Mouse (Mus musculus) MEL (cell line): ENCODE results near the gene Lhpp. TPM values are rescaled to one million over a fixed set of nuclear protein-coding genes. Genes with fewer than 3 reads are reported as not detected.
"Not testable (repeated sequence)": the region's sequence is repeated elsewhere in the genome, so short reads cannot be mapped to it uniquely, and the experiment has no call there.

ENCODE experiments used
- DNase-seq: peaks from one replicate; pipeline ENCODE4 v3.0.0; 2011; ENCODE audit warnings: low read depth, low spot score
- H3K27ac ChIP-seq: 2 replicates; pipeline ENCODE4 v1.5.1; 2012; ENCODE audit warnings: low read depth, mild to moderate bottlenecking, control low read depth, low read length, moderate library complexity; ENCODE audit not compliant: control insufficient read depth
- H3K27me3 ChIP-seq, 2 experiments: fragments of 150-350 bp in 1 of 2; sonication (generic) in 1 of 2; 2 replicates each; pipeline ENCODE4 v1.6.1; 2012; ENCODE audit warnings: low read length in 2 of 2, mild to moderate bottlenecking in 2 of 2, improper control_type of control experiment in 1 of 2, moderate library complexity in 1 of 2; ENCODE audit not compliant: insufficient read depth in 2 of 2, control insufficient read depth in 1 of 2
- H3K36me3 ChIP-seq, 2 experiments: 2 replicates each; pipeline ENCODE4 v1.6.1; 2012 to 2014; ENCODE audit warnings: low read length in 2 of 2, improper control_type of control experiment in 1 of 2, inconsistent platforms in 1 of 2, mild to moderate bottlenecking in 1 of 2; ENCODE audit not compliant: insufficient read depth in 2 of 2, control insufficient read depth in 1 of 2
- H3K4me1 ChIP-seq, 2 experiments: fragments of 150-350 bp in 1 of 2; sonication (generic) in 1 of 2; 2 replicates each; pipeline ENCODE4 v1.6.1; 2012; ENCODE audit warnings: low read length in 2 of 2, improper control_type of control experiment in 1 of 2, mild to moderate bottlenecking in 1 of 2; ENCODE audit not compliant: insufficient read depth in 2 of 2, control insufficient read depth in 1 of 2
- H3K4me3 ChIP-seq, 2 experiments: fragments of 150-350 bp in 1 of 2; sonication (generic) in 1 of 2; 2 replicates each; pipeline ENCODE4 v1.5.1; 2012; ENCODE audit warnings: low read depth in 2 of 2, low read length in 2 of 2, mild to moderate bottlenecking in 2 of 2, moderate library complexity in 2 of 2, control low read depth in 1 of 2, improper control_type of control experiment in 1 of 2; ENCODE audit not compliant: control insufficient read depth in 1 of 2, insufficient read depth in 1 of 2
- H3K79me2 ChIP-seq: 2 replicates; pipeline ENCODE4 v1.6.1; 2012; ENCODE audit warnings: mild to moderate bottlenecking, low read length, moderate library complexity; ENCODE audit not compliant: control insufficient read depth, poor library complexity, insufficient read depth
- H3K9ac ChIP-seq: 2 replicates; pipeline ENCODE4 v1.6.1; 2012; ENCODE audit warnings: low read depth, mild to moderate bottlenecking, control low read depth, low read length, moderate library complexity; ENCODE audit not compliant: control insufficient read depth, poor library complexity, severe bottlenecking
- H3K9me3 ChIP-seq: fragments of 150-350 bp; sonication (generic); replicated peaks from 2 replicates; pipeline ENCODE4 v1.6.1; 2012; ENCODE audit warnings: mild to moderate bottlenecking, low read length, improper control_type of control experiment, moderate library complexity; ENCODE audit not compliant: insufficient read depth
- CHD1 ChIP-seq: IDR thresholded peaks from 2 replicates; pipeline ENCODE4 v1.6.1; 2012; ENCODE audit warnings: low read depth, mild to moderate bottlenecking, inconsistent platforms, low read length, improper control_type of control experiment
- CTCF ChIP-seq, 3 experiments: IDR thresholded peaks in 2 of 3; conservative IDR thresholded peaks in 1 of 3; 2 replicates each; pipeline ENCODE4 v1.5.1; 2011 to 2012; ENCODE audit warnings: low read length in 3 of 3, low read depth in 2 of 3, mild to moderate bottlenecking in 2 of 3, improper control_type of control experiment in 1 of 3, inconsistent platforms in 1 of 3, mixed read lengths in 1 of 3, moderate library complexity in 1 of 3; ENCODE audit not compliant: control insufficient read depth in 1 of 3, insufficient read depth in 1 of 3, poor library complexity in 1 of 3, severe bottlenecking in 1 of 3
- E2F4 ChIP-seq: IDR thresholded peaks from 2 replicates; pipeline ENCODE4 v1.6.1; 2011; ENCODE audit warnings: low read depth, low read length, improper control_type of control experiment, borderline replicate concordance
- ELF1 ChIP-seq: IDR thresholded peaks from 2 replicates; pipeline ENCODE4 v1.6.1; 2014; ENCODE audit warnings: low read depth, mild to moderate bottlenecking, inconsistent platforms, low read length, improper control_type of control experiment, moderate library complexity
- ETS1 ChIP-seq: IDR thresholded peaks from 2 replicates; pipeline ENCODE4 v1.6.1; 2012; ENCODE audit warnings: low read depth, mild to moderate bottlenecking, inconsistent platforms, low read length, improper control_type of control experiment, moderate library complexity
- GABPA ChIP-seq: IDR thresholded peaks from 2 replicates; pipeline ENCODE4 v1.6.1; 2012; ENCODE audit warnings: low read depth, mild to moderate bottlenecking, inconsistent platforms, low read length, improper control_type of control experiment, moderate library complexity
- HCFC1 ChIP-seq: IDR thresholded peaks from 2 replicates; pipeline ENCODE4 v1.6.1; 2012; ENCODE audit warnings: low read depth, mild to moderate bottlenecking, inconsistent platforms, low read length, improper control_type of control experiment, moderate library complexity
- MAFK ChIP-seq: IDR thresholded peaks from 2 replicates; pipeline ENCODE4 v1.6.1; 2011; ENCODE audit warnings: low read depth, mild to moderate bottlenecking, low read length, improper control_type of control experiment, borderline replicate concordance
- MAZ ChIP-seq: IDR thresholded peaks from 2 replicates; pipeline ENCODE4 v1.6.1; 2012; ENCODE audit warnings: low read depth, mild to moderate bottlenecking, inconsistent platforms, low read length, improper control_type of control experiment
- MEF2A ChIP-seq: IDR thresholded peaks from 2 replicates; pipeline ENCODE4 v1.6.1; 2014; ENCODE audit warnings: low read depth, mild to moderate bottlenecking, inconsistent platforms, low read length, improper control_type of control experiment; ENCODE audit not compliant: poor library complexity, insufficient replicate concordance, severe bottlenecking; ENCODE audit errors: extremely low read depth
- MYC ChIP-seq: IDR thresholded peaks from 2 replicates; pipeline ENCODE4 v1.6.1; 2011; ENCODE audit warnings: low read depth, mild to moderate bottlenecking, low read length, improper control_type of control experiment, moderate library complexity
- NRF1 ChIP-seq: IDR thresholded peaks from 2 replicates; pipeline ENCODE4 v1.6.1; 2014; ENCODE audit warnings: low read depth, mild to moderate bottlenecking, inconsistent platforms, low read length, improper control_type of control experiment, moderate library complexity; ENCODE audit not compliant: poor library complexity, insufficient read depth, severe bottlenecking
- POLR2AphosphoS2 ChIP-seq: IDR thresholded peaks from 2 replicates; pipeline ENCODE4 v1.6.1; 2011; ENCODE audit warnings: low read length, improper control_type of control experiment
- RAD21 ChIP-seq: IDR thresholded peaks from 2 replicates; pipeline ENCODE4 v1.6.1; 2011; ENCODE audit warnings: mild to moderate bottlenecking, low read depth, low read length, improper control_type of control experiment
- RCOR1 ChIP-seq: IDR thresholded peaks from 2 replicates; pipeline ENCODE4 v1.6.1; 2012; ENCODE audit warnings: low read depth, mild to moderate bottlenecking, inconsistent platforms, low read length, improper control_type of control experiment
- SIN3A ChIP-seq: IDR thresholded peaks from 2 replicates; pipeline ENCODE4 v1.6.1; 2012; ENCODE audit warnings: low read length, improper control_type of control experiment, inconsistent platforms
- SMC3 ChIP-seq: IDR thresholded peaks from 2 replicates; pipeline ENCODE4 v1.6.1; 2011; ENCODE audit warnings: low read depth, low read length, improper control_type of control experiment
- TAL1 ChIP-seq: IDR thresholded peaks from 2 replicates; pipeline ENCODE4 v1.6.1; 2012; ENCODE audit warnings: mild to moderate bottlenecking, inconsistent platforms, low read length, moderate library complexity, mixed read lengths
- TBP ChIP-seq: IDR thresholded peaks from 2 replicates; pipeline ENCODE4 v1.8.0; 2011; ENCODE audit warnings: low read depth, low read length, improper control_type of control experiment
- TCF12 ChIP-seq: IDR thresholded peaks from 2 replicates; pipeline ENCODE4 v1.6.1; 2014; ENCODE audit warnings: low read depth, mild to moderate bottlenecking, inconsistent platforms, low read length, improper control_type of control experiment, moderate library complexity
- USF1 ChIP-seq: IDR thresholded peaks from 2 replicates; pipeline ENCODE4 v1.6.1; 2014; ENCODE audit warnings: low read depth, mild to moderate bottlenecking, inconsistent platforms, low read length, improper control_type of control experiment, moderate library complexity
- USF2 ChIP-seq, 2 experiments: IDR thresholded peaks; 2 replicates each; pipeline ENCODE4 v1.6.1; 2011 to 2012; ENCODE audit warnings: improper control_type of control experiment in 2 of 2, low read length in 2 of 2, borderline replicate concordance in 1 of 2, inconsistent platforms in 1 of 2, low read depth in 1 of 2, mild to moderate bottlenecking in 1 of 2; ENCODE audit not compliant: insufficient read depth in 1 of 2
- polyA plus RNA-seq, 2 experiments: library from polyadenylated mRNA; stranded (reverse) in 1 of 2; unstranded in 1 of 2; fragments of >175 nt in 1 of 2; fragments of >200 nt in 1 of 2; gene quantifications; 2 replicates each; pipeline versions ENCODE4 v1.2.1 to v1.2.4; 2012; ENCODE audit warnings: low replicate concordance in 2 of 2, low read depth in 1 of 2; ENCODE audit not compliant: insufficient read length in 2 of 2, insufficient read depth in 1 of 2, missing spikeins in 1 of 2
- total RNA-seq: library from RNA; depleted of rRNA; stranded (reverse); fragments of 300-350 nt; gene quantifications from 2 replicates; pipeline ENCODE4 v1.2.3, GENCODE M21; 2012

Lhpp gene
- total and polyA plus RNA-seq, 3 experiments, result 31.0 to 39.3 TPM; not detected in 1

DNA sequence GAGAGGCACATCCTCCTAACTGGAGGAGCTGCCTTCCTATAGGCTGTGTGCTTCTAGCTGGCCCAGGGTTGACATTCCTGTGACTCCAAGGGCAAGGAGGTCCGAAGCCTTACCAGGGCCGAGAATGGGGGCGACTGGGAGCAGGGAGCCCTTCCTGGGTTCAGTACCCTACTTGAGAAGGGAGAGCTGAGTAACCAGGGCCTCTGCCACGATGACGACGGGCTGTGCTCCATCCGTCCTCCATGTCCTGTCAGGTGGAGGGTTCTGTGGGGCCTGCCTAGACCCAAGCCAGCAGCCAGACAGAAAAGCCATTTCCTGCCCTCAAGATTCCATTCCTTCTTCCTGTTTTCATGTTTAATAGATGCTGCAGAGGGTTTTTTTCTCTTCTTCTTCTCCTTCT is 49.2 kb downstream of the Lhpp start:
- TF ChIP-seq SMC3 (no peak), CTCF (IDR thresholded peaks at IDR 0.05 in 2 of 3, conservative IDR thresholded peaks at IDR 0.05 in 1 of 3; ENCODE audit: control insufficient read depth in 1 of 3, insufficient read depth in 1 of 3, low read depth in 2 of 3, low read length in 3 of 3, poor library complexity in 1 of 3, severe bottlenecking in 1 of 3) (no peak), MYC (no peak), NRF1 (no peak), TAL1 (no peak), USF2 (IDR thresholded peaks at IDR 0.05; ENCODE audit: borderline replicate concordance in 1 of 2, insufficient read depth in 1 of 2, low read depth in 1 of 2, low read length in 2 of 2) (no peak), TCF12 (no peak), POLR2AphosphoS2 (no peak), MEF2A (no peak), CHD1 (no peak), GABPA (no peak), SIN3A (no peak)
- TF ChIP-seq, all 39 proteins: peak for 0
- Histone ChIP-seq H3K9ac (no peak overlapping the region), H3K9me3 (no peaks in the 10 kb centered on the region), H3K79me2 (no peaks in the 10 kb centered on the region), H3K27ac (no peak overlapping the region), H3K27me3 (no peaks in the 10 kb centered on the region), H3K4me3 (no peak overlapping the region), H3K36me3 (no peaks in the 10 kb centered on the region), H3K4me1 (no peaks in the 10 kb centered on the region)
- no peak for DNase-seq

DNA sequence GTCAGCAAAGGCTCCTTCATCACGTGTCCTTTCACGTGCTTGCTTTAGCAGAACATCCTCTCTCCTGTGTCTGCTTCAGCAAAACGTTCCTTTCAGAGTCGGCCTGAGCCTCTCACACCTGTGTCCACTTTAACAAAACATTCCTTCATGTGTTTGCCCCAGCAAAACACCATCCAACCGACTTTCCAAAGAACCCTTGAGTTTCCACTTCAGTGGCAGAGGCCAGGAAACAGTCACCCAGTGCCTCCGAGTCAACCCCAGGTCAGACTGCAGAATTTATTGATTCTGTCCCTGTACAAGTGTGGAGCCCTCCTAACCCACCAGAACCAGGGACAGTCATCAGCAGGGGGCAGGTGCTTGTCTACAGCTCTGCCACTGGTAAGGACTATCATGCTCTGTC is 52.4 kb downstream of the Lhpp start:
- not testable (repeated sequence) for H3K27ac ChIP-seq

DNA sequence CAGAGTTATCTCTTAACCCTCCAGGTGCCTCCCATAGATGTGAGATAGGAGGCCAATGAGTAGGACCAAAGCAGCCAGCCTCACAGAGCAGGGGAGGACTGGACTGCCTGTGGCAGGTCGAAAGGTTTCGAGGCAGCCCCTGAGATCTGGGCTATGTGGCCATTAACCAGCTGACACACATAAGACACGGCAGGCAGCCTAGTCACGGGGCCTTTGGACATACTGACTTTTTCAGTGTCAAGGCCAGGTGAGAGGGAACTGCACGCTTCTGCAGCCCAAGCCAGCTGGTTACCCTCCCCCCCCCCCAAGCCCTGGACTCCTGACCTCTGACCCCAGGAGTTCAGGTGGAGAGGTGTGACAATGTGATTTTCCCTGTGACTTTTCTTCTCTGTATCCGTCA is 54.4 kb downstream of the Lhpp start:
- H3K79me2 ChIP-seq, result no peaks in the 10 kb centered on the region
- H3K27ac ChIP-seq, result no peak overlapping the region
- H3K4me3 ChIP-seq, result no peak overlapping the region
- H3K36me3 ChIP-seq, result no peaks in the 10 kb centered on the region
- no peak for DNase-seq
- no peak overlapping the region for H3K9ac ChIP-seq
- no peak for TF ChIP-seq MAFK
- TF ChIP-seq ELF1, result no peak
- no peak for TF ChIP-seq E2F4
- no peak for TF ChIP-seq USF1
- TF ChIP-seq RCOR1, result no peak
- no peak for TF ChIP-seq RAD21
- TF ChIP-seq CHD1, result no peak
- no peak for TF ChIP-seq ETS1
- no peak for TF ChIP-seq TBP
- TF ChIP-seq MAZ, result no peak
- TF ChIP-seq HCFC1, result no peak
- no peak for TF ChIP-seq NRF1
- TF ChIP-seq SIN3A, result no peak
- no peak for TF ChIP-seq SMC3
- no peaks in the 10 kb centered on the region for H3K4me1 ChIP-seq
- no peaks in the 10 kb centered on the region for H3K27me3 ChIP-seq
- H3K9me3 ChIP-seq, result no peaks in the 10 kb centered on the region

More for the DNA sequence above, 52.4 kb downstream of the Lhpp start:
- H3K9ac ChIP-seq, H3K27me3 ChIP-seq, H3K4me1 ChIP-seq, H3K9me3 ChIP-seq, H3K36me3 ChIP-seq, DNase-seq, H3K4me3 ChIP-seq, H3K79me2 ChIP-seq: not testable (repeated sequence)
